Mouse (Mus musculus) hematopoietic stem cell, adult 5-6 weeks (primary cell): Measurements from ENCODE around the gene Prpf6. TPM values are rescaled to one million over a fixed set of nuclear protein-coding genes. Genes with fewer than 3 reads are reported as not detected.

Source experiments
- ATAC-seq, 2 experiments: fragments of 125-278 bp in 1 of 2; replicated peaks in 1 of 2; 2 replicates each; pipeline ENCODE4 v1.8.0; 2016 to 2017; ENCODE audit warnings: inconsistent platforms in 2 of 2, mild to moderate bottlenecking in 2 of 2, moderate number of reproducible peaks in 2 of 2, low read depth in 1 of 2, moderate TSS enrichment in 1 of 2; ENCODE audit not compliant: low FRiP score in 2 of 2, poor library complexity in 2 of 2, severe bottlenecking in 2 of 2, insufficient read depth in 1 of 2, low TSS enrichment in 1 of 2
- total RNA-seq: library from RNA; stranded (forward); fragments of 172-1452, 232-1000 nt; gene quantifications from 2 replicates; pipeline ENCODE4 v1.2.3, GENCODE M21; 2017

Prpf6 gene
- total RNA-seq, 1 experiment from 2014 or later, result 120 TPM

DNA sequence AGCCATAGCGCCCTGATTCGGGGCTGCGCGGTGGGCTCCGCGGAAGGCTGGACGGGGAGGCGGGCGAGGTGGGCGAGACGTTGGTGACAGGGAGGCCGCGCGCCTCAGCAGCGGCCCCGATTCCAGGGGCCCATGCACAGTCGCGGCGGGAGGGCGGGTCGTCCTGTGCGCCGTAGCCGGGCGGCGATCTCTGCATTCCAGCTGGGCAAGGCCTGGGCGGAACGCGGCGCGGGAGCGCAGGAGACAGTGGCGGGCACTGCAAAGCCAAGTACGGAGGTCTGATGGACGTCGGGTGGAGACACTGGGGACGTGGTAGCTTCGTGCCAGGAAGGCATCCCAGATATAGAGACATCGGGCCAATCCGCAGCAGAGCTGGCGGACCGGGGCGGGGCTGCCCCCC lies 79.7 kb downstream of the Prpf6 start, which contains the start of gene Sox18:
TSS of gene Sox18 (minus strand) at position 315 of the 400 bp plus-strand sequence.
- ATAC-seq, result no peak; a peak in 1 of 4 replicates

DNA sequence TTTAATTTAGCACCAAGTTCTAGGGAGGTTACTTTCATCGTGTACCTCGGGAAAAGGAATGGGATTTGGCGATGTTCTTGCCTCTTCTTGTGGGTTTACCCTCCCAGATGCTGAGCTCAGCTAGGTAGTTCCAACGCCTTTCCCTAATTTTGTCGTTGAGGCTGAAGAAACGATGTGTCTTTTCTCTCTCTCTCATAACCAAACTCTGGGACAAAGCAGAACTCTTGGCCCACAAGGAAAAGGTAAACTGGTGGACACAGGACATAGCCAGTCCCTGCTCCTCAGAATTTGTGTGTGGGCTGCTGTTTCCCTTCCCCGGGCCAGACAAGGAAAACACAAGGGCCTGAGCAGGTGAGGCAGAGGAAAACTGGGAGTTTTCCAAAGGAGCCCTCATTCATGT lies 80.3 kb downstream of the Prpf6 start:
- no peak for ATAC-seq

DNA sequence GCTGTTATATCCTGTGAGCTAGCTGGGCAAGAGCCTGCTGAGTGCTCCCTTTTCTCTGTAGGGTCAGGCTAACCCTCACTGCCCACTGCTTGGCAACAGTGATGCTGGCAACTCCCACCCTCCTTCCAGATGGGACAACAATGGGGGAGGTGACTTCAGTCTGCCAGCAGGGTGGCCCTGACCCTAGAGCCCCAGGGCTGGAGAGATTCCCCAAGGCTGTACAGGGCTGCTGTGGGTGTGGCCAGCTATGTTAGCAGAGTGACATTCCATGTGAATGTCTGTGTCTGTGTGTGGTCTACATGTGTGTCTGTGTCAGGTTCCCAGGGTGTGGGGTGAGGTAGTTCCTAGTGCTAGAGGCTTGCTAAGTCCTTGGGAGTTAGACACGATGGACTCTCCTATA lies 81.8 kb downstream of the Prpf6 start:
- ATAC-seq, result no peak

DNA sequence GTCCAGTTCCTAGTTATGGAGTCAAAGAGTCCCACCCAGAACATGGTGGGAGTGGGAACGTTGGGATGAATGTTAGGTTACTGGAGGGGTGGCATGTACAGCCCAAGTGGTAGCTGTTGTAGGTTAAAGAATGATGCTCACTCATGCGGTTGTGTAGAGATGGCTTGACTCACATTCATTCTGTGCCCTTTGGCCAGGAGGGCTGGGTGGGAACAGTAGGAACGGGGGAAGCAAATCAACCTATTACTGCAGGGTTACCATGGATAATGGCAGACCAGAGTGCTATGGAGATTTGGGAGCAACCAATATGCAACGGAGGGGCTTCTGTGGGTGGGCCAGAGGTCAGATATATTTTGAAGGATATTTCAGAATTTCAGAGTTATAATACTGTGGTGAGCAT lies 83.3 kb downstream of the Prpf6 start:
- ATAC-seq, result no peak

DNA sequence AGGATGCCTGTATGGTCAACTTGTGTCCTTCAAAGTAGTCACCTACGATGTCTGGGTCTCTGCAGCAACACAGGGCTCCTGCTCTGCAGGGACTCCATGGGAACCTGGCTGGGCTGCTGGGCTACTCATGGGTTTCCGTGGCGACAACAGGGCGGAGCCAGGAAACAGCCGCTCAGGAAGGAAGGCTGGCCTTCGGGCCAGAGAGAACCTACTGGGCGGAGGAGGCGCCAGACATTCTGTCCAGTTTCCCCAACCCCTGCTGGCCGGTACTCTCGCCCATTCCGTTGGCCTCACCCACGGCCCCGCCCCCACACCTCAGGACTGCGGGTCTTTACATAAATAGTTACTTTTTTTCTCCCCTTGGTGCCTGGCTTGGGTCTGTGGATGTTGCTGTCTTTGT lies 83.8 kb downstream of the Prpf6 start:
- peak; percentile 47 to 54 for ATAC-seq

DNA sequence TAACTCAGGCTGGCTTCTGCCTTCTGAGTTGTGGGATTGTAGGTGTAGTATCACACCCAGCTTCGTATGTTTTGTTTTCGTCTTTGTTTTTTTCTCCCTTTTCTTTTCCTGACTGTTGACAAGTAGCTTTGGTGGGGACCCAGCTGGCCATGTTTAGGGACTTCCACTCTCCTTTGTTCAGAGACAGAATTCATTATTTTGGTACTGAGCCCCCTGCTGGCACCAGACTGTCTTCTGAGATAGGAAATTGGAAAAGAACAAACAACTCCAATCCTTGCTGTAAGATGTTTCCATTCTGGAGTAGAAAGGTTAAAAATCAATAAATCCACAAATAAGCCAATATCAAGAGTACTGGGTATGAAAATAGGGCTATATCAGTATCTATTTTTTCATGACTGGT lies 84.8 kb downstream of the Prpf6 start:
- ATAC-seq, result no peak

DNA sequence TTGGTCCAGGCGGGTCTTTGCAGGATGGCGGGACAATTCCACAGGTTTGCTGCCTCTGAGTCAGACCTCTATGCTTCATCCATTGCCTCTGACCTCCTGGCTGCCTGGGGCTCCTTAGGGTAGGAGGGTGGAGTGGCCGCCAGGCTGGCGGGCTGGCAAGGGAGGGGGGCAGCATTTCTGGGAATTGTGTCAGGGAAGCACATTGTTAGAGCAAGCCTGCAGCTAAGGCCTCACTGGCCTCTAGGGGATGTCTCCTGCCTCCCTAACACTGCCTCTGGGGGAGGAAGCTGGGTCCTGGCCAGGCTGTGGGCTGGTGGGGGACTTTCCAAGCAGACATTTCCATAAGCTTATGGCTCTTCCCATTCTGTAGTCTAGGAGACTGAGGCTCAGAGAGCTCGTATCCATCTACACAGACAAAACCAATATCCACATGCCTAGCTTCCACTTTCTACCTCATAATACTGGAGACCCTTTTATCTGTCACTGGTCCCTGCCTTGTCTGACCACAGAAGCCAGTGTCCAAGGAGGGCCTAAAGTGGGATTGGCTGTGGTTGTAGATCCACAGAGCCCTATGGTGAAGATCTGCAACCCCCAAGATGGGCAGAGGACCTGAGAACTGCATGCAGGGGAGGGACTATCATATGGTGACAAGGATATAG lies 85.6 kb downstream of the Prpf6 start:
- no peak for ATAC-seq

DNA sequence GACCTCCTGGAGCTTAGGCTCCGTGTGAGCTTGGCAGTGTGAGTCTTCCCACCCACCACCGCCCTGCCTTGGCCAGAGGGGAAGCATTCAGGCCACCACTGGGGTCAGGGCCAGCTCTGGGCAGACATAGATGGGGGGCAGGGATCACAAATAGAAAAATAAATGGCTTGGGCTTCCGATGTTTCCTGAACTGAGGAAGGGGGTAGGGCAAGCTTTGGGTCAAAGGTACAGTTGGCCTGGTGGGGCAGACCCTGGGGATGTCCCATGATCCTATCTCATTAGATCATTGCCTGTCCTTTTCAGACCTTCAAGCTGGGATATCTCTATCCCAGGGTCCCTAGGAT lies 86.1 kb downstream of the Prpf6 start:
- no peak for ATAC-seq

DNA sequence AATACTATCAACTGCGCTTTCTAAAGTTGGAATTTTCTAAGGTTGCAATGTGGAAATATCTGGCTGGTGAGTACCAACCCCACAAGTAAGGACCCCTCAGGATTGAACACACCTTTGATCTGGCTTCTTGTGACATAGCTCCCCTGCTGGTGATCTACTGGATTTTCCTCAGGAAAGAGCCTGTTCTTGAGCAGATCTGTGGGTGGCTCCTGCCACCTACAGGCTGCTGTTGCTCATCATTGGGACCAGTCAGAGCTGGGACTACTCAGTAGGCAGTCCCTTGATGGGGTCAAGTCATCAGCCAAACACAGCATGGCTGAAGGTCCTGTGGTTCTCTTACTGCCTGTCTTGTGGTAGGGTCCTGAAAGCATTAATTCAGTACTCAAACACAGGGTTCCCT lies 87.1 kb downstream of the Prpf6 start:
- ATAC-seq, result peak; percentile 74 to 77

DNA sequence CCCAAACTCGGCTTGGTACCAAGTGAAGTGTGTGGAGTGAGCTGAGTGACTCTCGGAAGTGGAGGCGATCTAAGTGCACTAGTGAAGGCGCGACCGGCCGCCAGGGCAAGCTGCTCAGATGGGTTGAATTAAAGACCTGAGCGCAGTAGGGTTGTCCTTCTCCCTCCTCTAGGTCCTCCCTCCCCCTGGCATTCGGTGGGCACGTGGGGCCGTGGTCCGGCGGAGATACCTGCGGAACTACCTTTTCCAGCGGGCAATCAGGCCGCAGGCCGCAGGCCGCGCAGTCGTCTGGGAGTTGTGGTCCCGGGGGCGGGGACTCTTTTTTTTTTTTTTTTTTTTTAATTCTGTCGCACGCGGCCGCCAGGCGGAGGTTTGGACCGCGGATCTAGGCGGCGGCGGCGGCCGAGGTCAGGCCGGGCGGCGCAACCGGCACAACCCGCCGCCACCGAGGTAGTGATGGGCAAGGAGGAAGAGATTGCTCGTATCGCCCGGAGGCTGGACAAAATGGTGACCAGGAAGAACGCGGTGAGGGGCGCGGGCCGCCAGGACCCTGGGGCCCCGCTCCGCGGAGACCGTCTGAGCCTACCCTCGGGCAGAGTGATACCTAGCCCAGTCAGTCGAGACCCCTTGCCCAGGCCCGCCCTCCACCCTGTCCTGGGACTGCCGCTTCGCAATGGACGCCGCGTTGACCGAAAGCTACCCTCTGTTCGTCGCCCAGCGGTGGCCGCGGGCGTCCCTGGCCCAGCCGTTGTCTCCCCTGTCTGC lies 88.5 kb downstream of the Prpf6 start, which contains the start of gene Tcea2:
TSS of gene Tcea2 (plus strand) at position 360 of the 765 bp plus-strand sequence.
- peak; percentile 38 to 52 for ATAC-seq

DNA sequence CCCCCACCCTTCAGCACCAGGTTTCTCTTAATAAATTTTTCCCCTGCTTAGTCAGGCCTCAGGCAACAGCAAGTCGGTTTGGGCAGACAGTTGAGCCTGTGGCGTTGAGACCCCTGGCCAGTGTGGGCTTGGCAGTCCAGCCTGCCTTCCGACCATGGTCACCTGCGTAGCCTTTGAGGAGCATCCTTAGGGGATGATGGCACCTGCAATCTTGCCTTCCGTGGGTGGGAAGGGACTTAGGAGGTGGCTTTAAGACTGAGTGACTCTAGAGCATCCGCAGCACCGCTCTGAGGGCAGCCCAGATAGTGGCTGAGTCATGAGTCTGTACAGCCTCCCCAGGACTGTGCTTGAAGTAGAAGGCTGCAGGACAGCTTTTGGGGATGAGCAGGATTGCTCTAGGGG lies 89.0 kb downstream of the Prpf6 start:
- 0 out of 4 replicates have a peak, but pooled peaks of 1 of the 2 experiments have one; percentile 10 for ATAC-seq

DNA sequence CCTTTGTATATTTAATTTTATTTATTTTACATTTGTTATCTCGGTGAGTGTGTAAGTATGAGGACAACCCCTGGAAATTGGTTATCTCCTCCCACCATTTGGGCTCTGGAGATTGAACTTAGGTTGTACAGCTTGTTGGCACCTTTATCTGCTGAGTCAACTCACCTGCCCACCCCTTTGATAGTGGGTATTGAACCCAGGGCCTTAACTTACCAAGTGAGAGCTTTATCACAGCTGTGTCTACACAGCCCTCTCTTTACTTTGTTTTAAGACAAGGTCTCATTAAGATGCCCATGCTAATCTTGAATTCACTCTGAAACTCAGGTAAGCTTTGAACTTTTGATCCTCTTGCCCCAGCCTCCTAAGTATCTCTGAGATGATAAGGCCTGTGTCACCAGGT lies 90.3 kb downstream of the Prpf6 start:
- ATAC-seq, result no peak

DNA sequence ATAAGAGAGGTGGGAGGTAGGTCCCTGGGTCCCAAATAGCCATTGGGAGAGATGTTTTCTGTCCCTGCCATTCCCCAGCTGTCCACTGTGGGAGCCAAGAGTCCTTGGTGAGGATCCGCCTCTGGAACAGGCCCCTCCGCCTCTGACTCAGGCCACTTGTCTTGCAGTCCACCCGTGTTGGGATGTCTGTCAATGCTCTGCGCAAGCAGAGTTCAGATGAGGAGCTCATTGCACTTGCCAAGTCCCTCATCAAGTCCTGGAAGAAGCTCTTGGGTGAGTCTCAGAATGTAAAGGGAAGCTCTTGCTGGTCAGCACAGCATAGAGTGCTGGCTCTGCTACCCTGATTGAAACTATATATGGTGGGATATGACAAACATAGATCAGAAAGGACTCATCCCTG lies 91.7 kb downstream of the Prpf6 start:
- no peak for ATAC-seq

DNA sequence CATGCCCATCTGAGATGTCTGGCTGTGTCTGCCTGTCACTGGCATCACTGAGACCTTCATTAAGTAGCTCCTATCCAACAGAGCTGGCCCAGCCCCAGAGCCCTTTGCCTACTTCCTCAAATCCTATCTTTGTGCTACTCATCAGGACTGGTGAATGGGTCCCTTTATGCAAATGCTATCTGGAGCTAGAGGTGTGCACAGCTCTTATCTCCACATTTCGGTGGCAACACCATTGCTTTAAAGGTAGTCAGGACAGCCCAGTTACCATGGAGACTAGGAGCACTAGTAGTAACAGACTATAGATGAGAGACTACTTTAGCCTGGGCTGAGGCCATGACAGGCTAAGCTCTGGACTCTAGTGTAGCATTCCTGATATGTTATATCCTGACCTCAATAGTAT lies 93.0 kb downstream of the Prpf6 start:
- no peak for ATAC-seq

DNA sequence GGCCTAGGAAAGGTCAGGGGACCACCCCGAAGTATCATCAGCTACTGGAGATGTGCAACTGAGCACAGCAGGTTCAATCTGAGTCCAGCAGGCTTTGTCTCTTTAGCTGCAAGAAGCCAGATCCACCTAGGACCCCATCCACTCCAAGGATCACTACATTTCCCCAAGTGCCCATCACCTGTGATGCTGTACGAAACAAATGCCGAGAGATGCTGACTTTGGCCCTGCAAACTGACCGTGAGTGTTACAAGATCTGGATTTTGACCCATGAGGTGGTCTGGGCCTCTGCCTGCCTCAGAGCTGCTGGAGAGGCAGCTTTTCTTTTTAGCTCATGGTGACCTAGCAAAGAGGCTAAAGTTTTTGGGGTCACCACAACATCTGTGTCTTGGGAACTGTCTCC lies 94.0 kb downstream of the Prpf6 start:
- no peak for ATAC-seq

DNA sequence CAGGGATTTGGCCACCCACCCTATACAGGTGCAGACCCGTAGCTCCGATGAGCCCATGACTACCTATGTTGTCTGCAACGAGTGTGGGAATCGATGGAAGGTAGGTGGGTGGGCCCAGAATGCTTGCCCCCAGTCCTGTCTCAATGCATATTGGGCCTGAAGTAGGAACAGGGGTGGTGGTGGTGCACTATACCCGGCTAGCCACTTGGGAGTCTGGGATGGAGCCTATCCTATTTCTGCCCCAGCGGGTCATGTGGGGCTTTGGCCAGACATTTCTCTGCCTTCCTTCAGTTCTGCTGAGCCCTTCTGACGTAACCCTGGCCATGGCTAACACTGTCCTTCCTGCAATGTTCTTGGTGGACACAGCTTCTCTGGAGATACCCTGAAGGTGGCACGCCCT lies 95.9 kb downstream of the Prpf6 start:
- ATAC-seq, result no peak

DNA sequence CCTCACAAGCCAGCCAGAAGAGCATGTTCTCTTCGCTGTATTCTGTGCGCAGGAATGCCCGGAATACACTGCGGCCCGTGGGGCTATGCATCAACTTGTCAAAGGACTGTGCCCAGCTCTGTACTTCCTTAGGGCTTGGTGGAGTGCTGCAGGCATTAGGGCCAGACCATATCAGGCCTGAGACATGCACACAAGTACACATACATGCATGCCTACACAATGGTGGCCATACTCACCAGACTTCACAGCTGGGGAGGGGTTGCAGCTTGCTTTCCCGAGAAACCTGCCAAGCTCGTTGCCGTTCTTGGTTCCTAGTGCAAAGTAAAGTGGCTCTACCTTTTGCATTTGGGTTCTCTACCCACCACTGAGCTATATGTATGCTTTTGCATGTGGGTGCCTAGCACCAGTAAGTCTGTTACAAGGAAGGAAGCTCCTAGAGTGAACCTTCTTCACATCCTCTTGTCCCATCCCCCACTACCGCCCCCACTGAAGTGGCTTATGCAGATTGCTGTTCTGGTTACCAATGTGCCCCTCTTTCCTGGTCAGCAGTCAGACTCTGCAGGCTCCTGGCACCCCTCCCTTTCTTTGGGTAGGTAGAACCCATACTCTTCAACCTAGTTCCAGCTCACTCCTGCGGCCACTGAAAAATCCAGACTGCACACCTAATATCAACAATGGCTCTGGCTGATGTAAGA lies 97.9 kb downstream of the Prpf6 start:
- ATAC-seq, result no peak

DNA sequence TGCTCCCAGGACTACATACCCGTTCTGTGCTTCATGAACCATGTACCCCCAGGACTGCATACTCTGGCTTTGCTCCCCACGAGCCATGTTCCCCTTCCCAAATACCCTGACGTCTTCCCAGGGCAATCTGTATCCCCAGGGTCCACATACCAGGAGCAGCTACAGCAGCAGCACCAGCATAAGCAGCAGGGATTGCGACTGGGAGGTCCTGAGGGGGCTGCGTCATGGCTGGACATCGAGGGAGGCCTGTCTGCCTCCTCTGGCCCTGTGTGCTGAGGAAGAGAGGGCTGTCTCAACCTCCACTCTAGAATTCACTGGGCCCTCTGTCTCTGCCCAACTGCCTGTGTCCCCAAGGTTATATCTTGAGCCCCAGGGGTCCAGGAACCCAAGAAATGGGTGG lies 99.4 kb downstream of the Prpf6 start:
- no peak for ATAC-seq
